Mouse (Mus musculus) stomach, postnatal 0 days (tissue): ENCODE measurements around the gene Egln3.

Source experiments
- CTCF ChIP-seq: IDR thresholded peaks from 2 replicates; pipeline ENCODE4 v1.5.1; 2016; ENCODE audit warnings: antibody characterized with exemption, low read depth, mild to moderate bottlenecking, moderate library complexity
- EP300 ChIP-seq: optimal IDR thresholded peaks from 2 replicates; pipeline ENCODE3; 2016; ENCODE audit warnings: antibody characterized with exemption

GRCm38 (mm10) chr12:54202276-54202675, 1.4 kb downstream of the Egln3 start:
- TF ChIP-seq CTCF, result no peak
- no peak for TF ChIP-seq EP300
